Mouse (Mus musculus) G1E (cell line): ENCODE data around the gene Pecr. TPM values are rescaled to one million over a fixed set of nuclear protein-coding genes. Genes with fewer than 3 reads are reported as not detected.
"Not testable (repeated sequence)": the region's sequence is repeated elsewhere in the genome, so short reads cannot be mapped to it uniquely, and the experiment has no call there.

Source experiments
- ATAC-seq: 2 replicates; pipeline ENCODE4 v1.8.0; 2016; ENCODE audit warnings: mild to moderate bottlenecking; ENCODE audit not compliant: insufficient number of reproducible peaks, poor library complexity, low FRiP score, severe bottlenecking; ENCODE audit errors: extremely low read depth
- DNase-seq: peaks from one replicate; pipeline ENCODE4 v3.0.0; 2012; ENCODE audit warnings: low spot score
- H3K27me3 ChIP-seq: 2 replicates; pipeline ENCODE4 v1.6.1; 2012; ENCODE audit warnings: mild to moderate bottlenecking, low read length, inconsistent platforms; ENCODE audit not compliant: insufficient read depth
- H3K36me3 ChIP-seq: replicated peaks from 2 replicates; pipeline ENCODE3; 2012; ENCODE audit warnings: mild to moderate bottlenecking, inconsistent platforms
- H3K4me1 ChIP-seq: 2 replicates; pipeline ENCODE4 v1.6.1; 2012; ENCODE audit warnings: low read depth, low read length, inconsistent platforms, mixed read lengths; ENCODE audit not compliant: insufficient read depth
- H3K4me3 ChIP-seq: 2 replicates; pipeline ENCODE4 v1.5.1; 2012; ENCODE audit warnings: low read depth, mild to moderate bottlenecking, inconsistent platforms, low read length, moderate library complexity, mixed read lengths
- H3K9me3 ChIP-seq: replicated peaks from 2 replicates; pipeline ENCODE4 v1.6.1; 2012; ENCODE audit warnings: inconsistent platforms
- CTCF ChIP-seq: IDR thresholded peaks from 2 replicates; pipeline ENCODE4 v1.5.1; 2012; ENCODE audit warnings: low read depth, low read length, inconsistent platforms, mixed read lengths
- GATA1 ChIP-seq: IDR thresholded peaks from 2 replicates; pipeline ENCODE4 v1.6.1; 2012; ENCODE audit warnings: borderline replicate concordance, low read length, inconsistent platforms, mixed read lengths
- GATA2 ChIP-seq: IDR thresholded peaks from 2 replicates; pipeline ENCODE4 v1.6.1; 2012; ENCODE audit warnings: low read depth, low read length, inconsistent platforms, borderline replicate concordance
- POLR2AphosphoS5 ChIP-seq: IDR thresholded peaks from 2 replicates; pipeline ENCODE4 v1.6.1; 2012; ENCODE audit warnings: low read depth, low read length, inconsistent platforms; ENCODE audit not compliant: insufficient replicate concordance
- TAL1 ChIP-seq: conservative IDR thresholded peaks from 2 replicates; pipeline ENCODE4 v1.6.1; 2012; ENCODE audit warnings: low read depth, low read length, inconsistent platforms, mixed read lengths
- polyA plus RNA-seq: library from polyadenylated mRNA; stranded (reverse); fragments of >175 nt; gene quantifications from 2 replicates; pipeline ENCODE4 v1.2.3, GENCODE M21; 2012
- total RNA-seq, 2 experiments: library from RNA; stranded (forward) in 1 of 2; stranded (reverse) in 1 of 2; fragments of 200-1000 nt in 1 of 2; fragments of >200 nt in 1 of 2; fragmentation: Nextera tagmentation in 1 of 2; gene quantifications; 2 replicates each; pipeline ENCODE4 v1.2.3; 2014 to 2017

Gene Pecr
- total and polyA plus RNA-seq, 3 experiments: 4.7 to 15.6 (median 13.1) TPM

- DNase-seq (peak; percentile 93), ATAC-seq (peak; percentile 88)
- no peaks in the 10 kb centered on the region; the same call in 1 of the 2 replicates for H3K27me3 ChIP-seq
- no peak overlapping the region for H3K4me3 ChIP-seq
- peaks cover 34% of the 10 kb centered on the region for H3K4me1 ChIP-seq
- TF ChIP-seq GATA2 (no peak), POLR2AphosphoS5 (peak; percentile 99; the same call in 1 of the 2 replicates), GATA1 (no peak), CTCF (no peak)
- no peaks in the 10 kb centered on the region for H3K36me3 ChIP-seq
- H3K9me3 ChIP-seq: no peaks in the 10 kb centered on the region
Measured at GRCm38 (mm10) chr1:72244317-72245036, 39.6 kb downstream of the Pecr start.

- Histone ChIP-seq H3K36me3 (no peaks in the 10 kb centered on the region), H3K27me3 (no peaks in the 10 kb centered on the region; the same call in 1 of the 2 replicates), H3K4me3 (peak overlapping the region; percentile 72), H3K4me1 (peaks cover 34% of the 10 kb centered on the region), H3K9me3 (no peaks in the 10 kb centered on the region)
- ATAC-seq (peak; percentile 78), DNase-seq (peak; percentile 89)
- TF ChIP-seq TAL1 (no peak), CTCF (no peak), POLR2AphosphoS5 (no peak; the same call in 1 of the 2 replicates), GATA1 (no peak), GATA2 (no peak)
Measured at GRCm38 (mm10) chr1:72243656-72244316, 40.3 kb downstream of the Pecr start.

DNA sequence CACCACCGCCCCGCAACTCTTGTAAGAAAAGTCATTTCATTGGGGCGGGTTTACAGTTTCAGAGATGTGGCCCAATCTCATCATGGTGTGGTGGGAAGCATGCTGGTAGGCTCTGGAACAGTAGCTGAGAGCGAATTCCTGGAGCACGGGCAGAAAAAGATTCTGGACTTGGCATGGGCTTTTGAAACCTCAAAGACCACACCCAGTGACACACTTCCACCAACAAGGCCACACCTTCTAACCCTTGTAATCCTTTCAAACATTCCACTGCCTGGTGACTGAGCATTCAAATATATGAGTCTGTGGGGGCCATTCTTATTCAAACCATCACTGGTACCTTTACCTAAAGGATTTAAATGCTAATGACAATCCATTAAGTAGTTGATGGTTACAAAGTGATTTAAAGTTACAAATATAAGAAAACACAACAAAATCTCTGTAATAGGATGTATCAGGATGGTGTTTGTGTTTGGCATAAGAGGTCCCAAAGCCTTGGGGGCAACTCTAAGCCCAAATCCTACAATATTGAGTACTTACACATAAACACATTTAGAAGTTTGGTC lies 41.5 kb downstream of the Pecr start:
- Histone ChIP-seq H3K4me1 (peaks cover 35% of the 10 kb centered on the region), H3K9me3 (no peaks in the 10 kb centered on the region), H3K36me3 (no peaks in the 10 kb centered on the region), H3K4me3 (no peak overlapping the region), H3K27me3 (peaks cover 8% of the 10 kb centered on the region)
- no peak for TF ChIP-seq POLR2AphosphoS5
- no peak for TF ChIP-seq GATA2
- no peak for TF ChIP-seq CTCF
- TF ChIP-seq GATA1: no peak
- TF ChIP-seq TAL1: no peak
- DNase-seq: no peak
- ATAC-seq: no peak

DNA sequence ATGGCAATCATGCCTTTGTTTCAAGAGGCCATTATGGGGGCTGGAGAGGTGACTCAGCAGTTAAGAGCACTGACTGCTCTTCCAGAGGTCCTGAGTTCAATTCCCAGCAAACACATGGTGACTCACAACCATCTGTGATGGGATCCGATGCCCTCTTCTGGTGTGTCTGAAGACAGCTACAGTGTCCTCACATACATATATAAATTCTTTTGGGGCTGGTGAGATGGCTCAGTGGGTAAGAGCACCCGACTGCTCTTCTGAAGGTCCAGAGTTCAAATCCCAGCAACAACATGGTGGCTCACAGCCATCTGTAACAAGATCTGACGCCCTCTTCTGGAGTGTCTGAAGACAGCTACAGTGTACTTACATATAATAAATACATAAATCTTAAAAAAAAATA lies 45.0 kb downstream of the Pecr start:
- H3K4me3 ChIP-seq, DNase-seq, H3K36me3 ChIP-seq, ATAC-seq, H3K9me3 ChIP-seq: not testable (repeated sequence)
- peaks cover 33% of the 10 kb centered on the region for H3K4me1 ChIP-seq
- H3K27me3 ChIP-seq: peaks cover 28% of the 10 kb centered on the region

GRCm38 (mm10) chr1:72238016-72238580 lies 46.0 kb downstream of the Pecr start:
- no peak overlapping the region for H3K4me3 ChIP-seq
- H3K27me3 ChIP-seq: peaks cover 28% of the 10 kb centered on the region
- peaks cover 24% of the 10 kb centered on the region for H3K4me1 ChIP-seq
- no peak for DNase-seq
- H3K36me3 ChIP-seq: no peaks in the 10 kb centered on the region
- ATAC-seq: no peak
- no peaks in the 10 kb centered on the region for H3K9me3 ChIP-seq
- TF ChIP-seq GATA1 (no peak), POLR2AphosphoS5 (no peak), GATA2 (no peak), CTCF (no peak), TAL1 (no peak)

- ATAC-seq (0 out of 2 replicates have a peak, but pooled peaks have one; percentile 25), DNase-seq (no peak)
- Histone ChIP-seq H3K36me3 (no peaks in the 10 kb centered on the region), H3K27me3 (peaks cover 28% of the 10 kb centered on the region), H3K9me3 (no peaks in the 10 kb centered on the region), H3K4me1 (peaks cover 17% of the 10 kb centered on the region), H3K4me3 (no peak overlapping the region)
- TF ChIP-seq GATA1 (no peak), GATA2 (no peak), TAL1 (no peak), POLR2AphosphoS5 (no peak), CTCF (no peak)
Measured at GRCm38 (mm10) chr1:72237007-72237775, 46.9 kb downstream of the Pecr start.

DNA sequence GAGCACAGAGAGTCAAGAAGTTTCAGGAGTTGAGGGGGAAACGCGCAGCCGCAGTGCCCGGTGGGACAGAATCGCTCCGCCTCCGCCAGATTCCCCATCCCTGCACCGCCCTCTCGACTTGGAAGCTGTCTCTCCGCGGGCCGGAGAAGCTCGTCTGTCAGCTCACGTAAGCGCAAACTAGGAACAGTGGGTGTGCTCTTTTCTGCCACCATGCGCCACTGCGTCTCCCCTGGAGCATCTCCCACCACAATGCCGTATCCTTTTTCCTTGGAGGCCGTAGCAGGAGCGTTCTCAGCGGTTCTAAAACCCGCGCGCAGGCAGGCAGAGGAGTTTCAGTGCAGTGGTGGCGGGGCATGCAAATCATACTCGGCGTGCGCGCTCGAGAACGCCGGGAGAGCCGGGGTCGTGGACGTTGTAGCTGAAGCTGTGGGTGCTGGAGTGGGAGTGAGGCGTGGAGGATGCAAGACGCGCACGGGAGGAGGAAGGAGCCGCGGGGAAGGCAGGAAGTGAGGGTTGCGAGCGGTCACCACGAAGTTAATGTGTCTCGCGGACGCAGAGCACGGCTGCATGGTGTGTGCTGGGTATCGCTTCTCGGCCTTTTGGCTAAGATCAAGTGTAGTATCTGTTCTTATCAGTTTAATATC lies 47.6 kb downstream of the Pecr start:
- DNase-seq, H3K36me3 ChIP-seq, H3K9me3 ChIP-seq: not testable (repeated sequence)
- Histone ChIP-seq H3K4me3 (peak overlapping the region; percentile 11), H3K4me1 (peaks cover 17% of the 10 kb centered on the region), H3K27me3 (peaks cover 28% of the 10 kb centered on the region)
- peak; percentile 74 for ATAC-seq
